Mouse (Mus musculus): ENCODE results near the gene Tlr2.
"Not testable (repeated sequence)": the region's sequence is repeated elsewhere in the genome, so short reads cannot be mapped to it uniquely, and the experiment has no call there.

The Tlr2 gene

DNA sequence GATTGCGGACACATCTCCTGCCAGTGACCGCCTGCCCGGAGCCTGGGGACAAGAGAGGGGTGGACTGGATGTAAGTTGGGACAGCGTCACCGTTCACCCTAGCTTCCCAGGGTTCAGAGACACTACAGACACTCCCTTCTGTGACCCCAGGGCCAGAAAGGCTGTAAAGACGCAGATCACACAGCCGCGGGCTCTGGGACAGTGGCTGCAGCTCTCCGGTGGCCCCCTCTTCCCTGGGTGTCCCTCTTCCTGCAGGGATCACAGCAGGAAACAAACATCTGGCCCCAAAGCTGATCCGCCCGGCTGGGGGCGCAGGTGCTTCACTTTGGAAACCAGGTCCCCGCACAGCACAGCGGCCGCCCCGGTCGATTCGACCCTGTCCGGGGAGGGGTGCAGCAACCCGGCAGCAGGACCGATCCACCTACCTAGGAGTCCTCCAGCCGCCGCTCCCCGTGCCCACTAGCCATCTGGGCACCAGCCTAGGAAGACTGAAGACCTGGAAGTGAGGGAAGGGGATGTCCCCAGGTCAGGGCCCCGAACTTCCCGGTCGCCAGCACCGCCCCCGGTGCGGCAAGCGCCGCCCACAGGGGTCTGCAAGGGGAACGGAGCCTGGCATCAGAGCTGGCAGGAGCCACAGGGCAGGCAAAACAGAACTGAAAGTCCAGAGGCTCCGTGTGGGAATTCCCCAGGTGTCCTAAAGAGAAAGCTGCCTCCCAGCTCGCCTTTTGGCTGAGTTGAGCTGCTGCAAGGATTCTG, at the start of gene Tlr2:
TSS of gene Tlr2 (minus strand) at position 673 of the 756 bp plus-strand sequence.
- DNase-seq (ENCODE audit: low spot score in 2 of 2): peak in 1 of 2 experiments; percentile 14

DNA sequence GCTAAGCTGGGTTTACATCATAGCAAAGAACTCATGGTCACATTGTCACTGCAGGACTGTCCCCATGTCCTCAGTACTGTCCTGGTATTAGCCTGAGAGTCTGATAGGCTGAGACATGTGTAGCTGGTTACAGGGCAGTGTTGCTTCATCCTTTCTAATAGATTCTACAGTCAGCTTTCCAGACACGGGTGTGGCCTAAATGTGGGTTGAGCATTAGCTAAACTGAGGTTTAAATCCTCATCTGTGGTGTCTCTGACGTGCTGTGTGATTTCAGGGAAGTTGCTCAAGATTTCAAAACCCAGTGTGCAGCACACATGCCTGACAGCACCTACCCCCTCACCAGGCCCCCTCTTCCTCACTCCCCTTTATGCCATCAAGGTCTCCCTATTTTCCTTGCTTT, 43.6 kb upstream of the Tlr2 start:
- no peak for DNase-seq (ENCODE audit: low spot score in 2 of 2)

DNA sequence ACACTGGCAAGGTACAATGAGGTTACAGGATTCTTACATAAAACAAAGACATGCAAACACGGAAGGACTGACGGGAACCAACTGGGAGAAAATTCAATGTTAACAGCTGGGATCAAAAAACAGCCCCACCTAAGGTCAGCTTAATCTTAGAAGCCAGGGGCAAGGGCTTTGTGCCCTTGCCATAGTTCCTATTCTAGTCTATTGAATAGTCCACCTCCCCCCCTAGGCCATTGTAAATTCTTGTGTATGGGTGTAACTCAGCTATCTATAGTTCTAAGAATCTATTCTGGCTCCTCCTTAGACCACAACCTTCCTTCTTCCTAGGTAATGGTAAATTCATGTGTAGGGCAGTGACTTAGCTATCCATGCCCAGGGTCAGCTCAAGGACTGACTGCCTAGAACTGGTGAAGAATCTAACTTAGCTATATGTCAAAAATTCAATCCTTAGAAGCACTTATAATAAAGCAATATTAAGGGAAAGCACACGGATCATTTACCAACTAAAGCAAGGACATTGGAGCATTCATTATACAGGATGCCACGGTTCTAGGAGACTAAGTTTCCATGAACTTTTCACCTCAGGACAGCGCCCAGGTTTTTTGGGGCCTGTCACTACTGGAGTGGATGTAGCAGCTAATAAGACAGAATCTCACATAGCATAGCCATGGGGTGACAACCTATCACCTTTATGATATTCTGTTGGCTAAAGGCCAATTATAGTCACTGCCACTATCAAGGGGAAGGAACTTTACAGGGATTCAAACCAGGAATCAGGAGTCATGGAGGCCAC, 37.9 kb upstream of the Tlr2 start:
- DNase-seq (ENCODE audit: low spot score in 2 of 2): not testable (repeated sequence)

DNA sequence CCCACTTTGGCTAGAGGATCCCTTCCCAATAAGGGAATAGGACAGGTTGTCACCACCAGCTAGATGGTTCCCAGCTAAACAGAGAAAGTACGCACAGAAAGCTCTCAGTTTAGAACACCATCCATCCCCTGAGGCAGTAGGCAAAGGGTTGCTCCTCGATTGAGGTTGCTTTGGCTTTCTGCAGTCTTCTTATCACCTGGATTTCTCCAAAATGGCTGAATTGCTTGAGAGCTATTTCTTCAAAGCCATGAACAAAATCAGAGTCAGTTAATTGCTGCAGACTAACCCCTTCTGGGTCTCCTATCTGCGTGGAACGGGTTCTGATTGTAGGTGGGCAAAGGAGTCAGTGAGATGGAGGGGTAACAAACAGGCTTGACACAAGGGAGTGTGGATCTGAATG, 37.2 kb upstream of the Tlr2 start:
- no peak for DNase-seq (ENCODE audit: low spot score in 2 of 2)

DNA sequence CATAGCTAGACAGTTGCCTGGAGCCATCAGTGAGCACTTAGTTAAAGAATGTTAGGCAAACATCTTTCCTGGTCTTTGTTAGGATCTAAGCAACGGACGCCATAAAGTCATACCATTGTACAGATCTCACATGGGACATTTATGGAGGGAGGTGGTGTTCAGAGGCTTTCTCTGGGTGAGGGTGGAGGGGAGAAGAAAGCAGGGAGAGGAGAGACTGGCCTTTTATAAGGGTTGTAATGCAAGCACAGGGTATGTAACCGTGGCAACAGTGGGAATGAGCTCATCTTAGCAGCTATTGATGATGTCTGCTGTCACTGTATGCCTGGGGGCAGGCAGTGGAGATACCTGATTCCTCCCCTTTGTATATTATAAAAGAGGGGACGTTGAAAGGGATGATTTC, 34.7 kb upstream of the Tlr2 start:
- DNase-seq (ENCODE audit: low spot score in 2 of 2): no peak

DNA sequence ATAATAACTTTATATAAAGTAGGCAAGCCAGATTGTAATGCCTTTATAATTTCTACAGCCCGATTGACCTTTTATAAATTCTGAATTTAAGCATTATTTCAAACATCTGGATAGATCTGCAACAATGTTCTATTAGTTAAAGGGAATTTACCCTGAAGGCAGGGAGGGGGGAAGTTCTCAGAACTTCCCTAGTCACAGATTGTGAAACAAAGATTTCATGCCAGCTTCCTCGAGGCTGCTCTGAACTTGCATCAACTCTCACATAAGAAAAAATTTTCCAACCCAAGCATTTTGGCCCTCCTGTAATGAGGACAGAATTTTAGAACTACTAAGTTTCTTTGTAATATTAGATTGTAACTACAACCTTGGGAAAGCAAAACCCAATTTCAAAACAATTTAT, 33.5 kb upstream of the Tlr2 start:
- DNase-seq (ENCODE audit: low spot score in 2 of 2): not testable (repeated sequence)

DNA sequence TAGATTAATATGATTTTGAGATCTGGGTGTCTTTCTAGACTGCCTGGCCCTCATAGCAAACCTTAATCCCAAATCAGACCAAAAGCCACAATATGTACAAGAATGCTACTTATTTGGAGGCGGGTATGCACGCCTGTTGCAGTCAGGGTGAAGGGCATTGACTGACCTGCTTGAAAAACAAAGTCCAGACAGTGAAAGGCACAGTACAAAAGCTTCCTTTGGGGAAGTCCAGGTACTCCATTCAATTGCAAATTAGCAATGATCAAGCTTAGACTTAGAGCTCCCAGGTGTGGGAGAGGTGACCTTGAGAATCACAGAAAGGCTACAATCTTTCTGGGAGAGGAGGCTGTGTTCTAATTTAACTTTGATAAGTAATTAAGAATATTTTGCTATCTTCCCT, 31.3 kb upstream of the Tlr2 start:
- not testable (repeated sequence) for DNase-seq (ENCODE audit: low spot score in 2 of 2)

DNA sequence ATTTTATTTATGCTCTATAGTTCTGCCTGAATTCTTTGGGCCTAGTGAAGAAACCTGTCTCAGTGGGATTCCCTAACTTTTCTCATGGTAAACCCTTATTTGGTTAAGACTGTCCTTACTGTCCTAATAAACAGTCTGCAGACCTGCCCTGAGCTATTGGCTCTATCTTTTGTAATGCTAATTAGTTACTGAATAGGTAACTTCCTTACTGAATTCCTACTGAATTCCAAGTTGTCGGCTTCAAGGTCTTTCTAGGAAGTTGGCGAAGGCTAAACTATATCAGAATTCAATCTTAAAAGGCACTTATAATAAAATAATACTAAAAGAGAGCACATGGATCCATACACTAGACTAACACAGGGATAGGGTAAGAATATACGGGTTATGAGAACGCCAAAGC, 30.4 kb upstream of the Tlr2 start:
- not testable (repeated sequence) for DNase-seq (ENCODE audit: low spot score in 2 of 2)

DNA sequence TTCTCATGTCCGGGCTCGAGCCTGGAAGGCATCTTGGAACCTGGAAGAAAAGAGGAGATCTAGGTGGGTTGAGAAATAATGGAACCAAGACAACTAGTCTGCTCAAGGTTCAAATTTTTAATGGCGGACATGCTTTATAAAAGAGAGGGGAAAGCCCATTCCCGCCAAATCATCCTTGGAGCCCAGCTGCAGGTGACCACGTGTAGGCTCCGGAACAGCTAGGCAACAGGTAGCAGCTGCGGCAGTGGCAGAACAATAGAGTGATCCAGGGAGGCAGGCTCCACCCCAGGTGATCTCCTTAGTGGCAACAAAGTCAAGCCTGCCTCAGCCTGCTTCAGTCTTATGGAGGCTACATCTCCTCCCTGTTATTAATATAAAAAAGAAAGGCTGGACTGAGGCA, 30.0 kb upstream of the Tlr2 start:
- DNase-seq (ENCODE audit: low spot score in 2 of 2): not testable (repeated sequence)

DNA sequence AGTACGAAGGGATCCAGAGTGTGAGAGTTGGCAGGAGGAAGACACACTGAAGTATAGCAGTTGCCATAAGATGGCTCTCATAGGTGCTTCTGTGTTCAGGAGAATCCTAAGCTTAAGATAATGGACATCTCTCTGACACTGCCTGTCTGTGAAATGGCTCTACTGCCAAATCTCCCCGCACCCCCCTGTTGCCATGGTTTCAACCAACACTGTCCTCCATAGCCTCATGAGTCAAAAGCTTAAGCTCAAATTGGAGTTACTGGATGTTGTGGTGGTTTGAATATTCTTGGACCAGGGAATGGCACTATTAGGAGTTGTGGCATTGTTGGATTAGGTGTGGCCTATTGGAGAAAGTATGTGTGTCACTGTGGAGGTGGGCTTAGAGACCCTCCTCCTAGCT, 28.2 kb upstream of the Tlr2 start:
- DNase-seq (ENCODE audit: low spot score in 2 of 2): no peak

DNA sequence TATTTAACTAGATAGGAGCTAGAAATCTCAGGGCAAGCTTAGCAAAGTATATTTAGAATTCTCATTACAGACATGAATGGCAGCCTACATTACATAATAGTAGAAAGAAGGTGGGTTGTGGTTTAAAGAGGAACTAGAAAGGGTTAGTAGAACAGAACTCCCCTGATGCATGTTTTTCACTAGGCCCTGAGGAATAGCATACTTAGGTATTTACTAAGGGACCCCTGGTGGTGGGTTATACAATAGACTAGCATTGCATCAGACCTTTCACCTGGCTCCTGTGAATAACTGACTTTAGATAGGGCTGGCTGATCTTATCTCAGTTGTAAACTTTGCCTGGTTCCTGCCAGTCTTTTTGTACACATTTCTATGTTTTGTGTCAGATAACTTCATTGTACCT, 25.5 kb upstream of the Tlr2 start:
- DNase-seq (ENCODE audit: low spot score in 2 of 2): not testable (repeated sequence)

DNA sequence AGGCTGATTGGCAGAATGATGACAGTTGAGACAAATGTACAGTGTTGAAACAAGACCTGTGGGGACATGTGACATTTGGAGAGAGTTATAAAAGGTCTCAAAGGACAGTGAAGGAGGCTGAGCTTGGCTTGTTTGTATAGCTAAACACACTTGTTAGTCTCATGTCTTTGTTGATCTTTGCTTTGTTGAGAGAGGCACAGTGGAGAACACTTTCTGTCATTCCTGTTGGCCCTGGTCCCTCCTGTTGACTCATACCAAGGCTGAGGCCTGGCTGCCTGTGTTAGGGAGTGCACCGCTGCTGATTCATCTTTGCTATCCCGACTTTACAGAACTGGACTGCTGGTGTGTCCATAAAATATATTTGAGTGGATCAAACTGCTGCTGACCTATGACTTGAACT, 23.6 kb upstream of the Tlr2 start:
- DNase-seq (ENCODE audit: low spot score in 2 of 2): no peak

DNA sequence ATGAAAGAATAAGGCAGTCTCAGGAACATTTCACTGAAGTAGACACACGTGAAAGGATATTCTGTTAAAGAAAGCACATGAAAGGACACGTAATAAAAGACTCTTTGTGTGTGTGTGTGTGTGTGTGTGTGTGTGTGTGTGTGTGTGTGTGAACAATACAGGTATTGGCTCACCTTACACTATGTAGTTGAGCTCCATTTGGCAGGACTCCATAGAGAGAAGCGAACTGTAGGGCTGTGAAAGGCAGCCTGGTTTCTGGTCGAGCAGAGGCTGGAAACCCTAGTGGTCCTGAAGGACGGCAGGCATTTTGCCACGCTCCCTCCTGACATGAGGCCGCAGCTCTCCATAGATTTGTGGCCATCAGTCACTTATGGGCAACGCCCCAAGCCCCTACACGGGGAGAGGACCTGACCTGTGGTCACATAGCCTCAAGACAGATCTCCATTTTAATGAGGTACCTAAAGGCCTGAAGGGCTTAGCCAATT, 22.5 kb upstream of the Tlr2 start:
- no peak for DNase-seq (ENCODE audit: low spot score in 2 of 2)

DNA sequence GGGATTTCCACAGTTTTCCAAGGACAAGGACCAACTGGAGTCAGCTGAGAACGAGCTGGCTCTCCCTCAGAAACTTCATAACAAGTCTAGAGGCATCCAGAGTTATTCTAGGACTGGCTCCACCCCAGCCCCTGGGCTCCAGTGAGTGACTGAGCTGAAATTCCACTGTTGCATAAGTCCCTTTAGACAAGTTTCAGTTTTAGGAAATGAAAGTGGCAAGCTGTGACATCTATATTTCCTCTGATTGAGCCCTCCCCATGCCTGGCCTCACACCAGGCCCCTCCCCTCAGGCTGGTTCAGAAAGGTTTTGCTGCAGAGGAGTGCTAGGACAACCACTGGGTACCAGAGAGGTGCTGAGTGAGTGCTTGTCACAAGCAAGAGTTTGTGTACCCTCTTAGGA, 21.4 kb upstream of the Tlr2 start:
- DNase-seq (ENCODE audit: low spot score in 2 of 2): peak; percentile 36 to 66

DNA sequence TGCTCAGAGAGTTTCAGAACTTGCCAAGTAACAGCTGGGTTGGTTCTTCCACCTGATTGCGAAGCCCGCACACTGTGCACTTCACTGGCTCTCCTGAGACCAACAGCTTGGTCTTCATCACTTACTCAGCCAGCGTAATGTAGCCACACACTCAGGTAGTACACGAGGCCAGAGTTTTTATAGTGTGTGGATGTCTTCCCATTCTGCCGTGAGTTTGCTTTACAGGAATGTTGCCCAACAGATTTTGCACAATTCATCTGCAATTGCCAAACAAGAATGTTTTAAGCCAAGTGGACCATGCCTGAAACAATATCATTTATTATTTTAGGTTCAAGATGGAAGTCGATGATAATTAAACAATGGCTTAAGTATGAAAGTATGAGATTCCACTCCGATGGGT, 18.0 kb upstream of the Tlr2 start:
- DNase-seq (ENCODE audit: low spot score in 2 of 2): no peak

DNA sequence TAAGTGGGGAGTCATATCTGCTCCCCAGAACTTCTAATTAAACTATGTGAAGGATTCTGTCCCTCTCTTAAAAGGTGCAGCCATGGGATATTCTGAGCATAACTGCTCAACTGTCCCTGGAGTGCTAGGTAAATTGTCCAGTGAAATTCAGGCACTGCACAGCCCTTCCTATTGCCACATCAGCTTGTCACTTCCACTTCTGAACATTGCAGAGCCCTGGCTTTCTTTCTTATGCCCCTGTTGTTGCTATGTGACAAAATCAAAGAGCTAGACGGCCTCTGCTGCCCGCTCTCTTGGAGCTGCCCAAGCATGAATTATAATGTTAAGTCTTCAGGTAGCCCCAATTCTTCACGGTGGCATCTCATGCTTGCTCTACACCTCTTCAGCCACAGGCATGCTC, 17.5 kb upstream of the Tlr2 start:
- DNase-seq (ENCODE audit: low spot score in 2 of 2): no peak

DNA sequence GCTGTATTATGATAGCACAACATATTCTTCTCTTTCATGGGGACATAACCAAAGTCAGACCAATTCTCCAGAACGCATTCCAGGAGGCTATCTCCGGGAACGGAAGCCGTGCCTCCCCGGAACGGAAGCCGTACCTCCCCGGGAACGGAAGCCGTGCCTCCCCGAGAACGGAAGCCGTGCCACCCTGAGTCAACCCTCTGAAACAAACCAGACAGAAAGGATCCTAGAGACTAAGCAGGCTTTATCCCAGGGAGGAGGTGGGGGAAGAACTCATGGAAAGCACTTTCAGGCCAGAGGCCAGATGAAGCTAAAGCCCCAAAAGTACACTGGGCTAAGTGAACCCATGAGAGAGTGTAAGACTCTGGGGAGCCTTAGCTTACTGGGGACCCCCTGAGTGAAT, 16.1 kb upstream of the Tlr2 start:
- no peak for DNase-seq (ENCODE audit: low spot score in 2 of 2)

DNA sequence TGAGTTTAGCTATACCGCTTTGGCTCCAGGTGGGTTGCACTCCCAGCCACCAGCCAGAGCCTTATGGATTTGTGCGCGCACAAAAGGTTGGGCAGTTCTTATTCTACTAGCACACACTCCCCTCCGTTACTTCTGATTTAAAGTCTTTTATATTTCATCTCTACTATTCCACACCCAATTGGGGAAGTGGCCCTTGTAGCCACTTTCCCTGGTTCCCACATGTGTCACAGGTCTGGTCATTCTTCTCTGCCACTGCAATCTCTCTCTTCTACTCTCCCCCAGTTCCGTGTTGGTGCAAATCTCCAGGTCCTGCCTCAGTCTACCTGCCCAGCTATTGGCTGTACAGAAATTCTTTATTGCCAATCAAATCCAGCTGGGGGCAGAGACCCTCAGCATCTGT, 14.1 kb upstream of the Tlr2 start:
- DNase-seq (ENCODE audit: low spot score in 2 of 2): no peak

DNA sequence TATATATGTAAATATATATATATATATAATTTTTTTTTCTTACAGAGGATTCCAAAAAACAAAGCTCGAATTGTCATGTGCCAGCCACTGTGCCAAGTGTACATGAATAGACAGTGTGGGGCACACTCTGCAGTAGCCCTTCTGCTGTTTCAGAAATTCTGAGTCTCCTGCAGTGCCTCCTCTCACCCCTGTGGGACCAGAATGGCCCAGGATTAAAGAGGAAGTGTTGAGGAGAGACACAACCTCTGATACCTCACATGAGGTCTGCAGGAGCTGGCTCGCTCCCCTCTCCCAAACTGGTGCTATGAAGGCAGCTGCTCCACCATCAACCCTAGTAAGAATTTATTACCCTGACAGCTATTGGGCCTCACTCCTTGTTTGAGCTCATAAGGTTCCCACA, 7.8 kb upstream of the Tlr2 start:
- no peak for DNase-seq (ENCODE audit: low spot score in 2 of 2)

DNA sequence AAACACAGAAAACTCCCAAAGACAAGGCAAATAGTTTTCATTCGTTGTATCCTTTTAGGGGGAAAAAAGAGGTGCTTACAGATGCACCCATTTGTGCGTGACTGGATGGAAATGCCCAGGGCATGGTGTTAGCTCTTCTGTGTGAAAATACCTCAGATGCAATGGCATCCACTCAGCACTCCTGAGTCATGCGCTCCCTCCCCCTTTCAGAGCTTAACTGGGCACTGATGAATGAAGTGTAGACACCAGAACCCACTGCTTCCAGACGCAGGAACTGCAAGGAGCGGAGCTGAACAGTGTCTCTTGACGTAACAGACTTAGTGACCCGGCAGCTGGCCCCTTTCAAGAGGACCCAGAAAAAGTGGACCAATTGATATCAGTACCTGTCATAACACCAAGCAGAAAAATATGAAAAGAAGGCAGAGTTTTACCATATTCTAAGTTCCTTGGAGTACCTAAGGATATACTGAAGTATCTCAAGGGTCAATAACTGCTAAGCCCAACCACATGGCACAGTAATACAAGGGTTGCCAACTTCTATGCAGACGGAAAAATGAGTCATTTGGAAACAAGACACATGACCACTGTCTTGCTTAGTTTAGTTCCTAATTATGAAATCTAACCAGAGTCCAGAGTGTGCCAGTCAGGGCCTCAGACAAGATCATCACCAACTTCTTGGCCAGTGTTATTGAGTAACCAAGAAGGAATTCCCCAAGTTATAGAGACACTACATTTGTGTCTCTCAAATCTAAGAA, 3.4 kb upstream of the Tlr2 start:
- DNase-seq (ENCODE audit: low spot score in 2 of 2): no peak

DNA sequence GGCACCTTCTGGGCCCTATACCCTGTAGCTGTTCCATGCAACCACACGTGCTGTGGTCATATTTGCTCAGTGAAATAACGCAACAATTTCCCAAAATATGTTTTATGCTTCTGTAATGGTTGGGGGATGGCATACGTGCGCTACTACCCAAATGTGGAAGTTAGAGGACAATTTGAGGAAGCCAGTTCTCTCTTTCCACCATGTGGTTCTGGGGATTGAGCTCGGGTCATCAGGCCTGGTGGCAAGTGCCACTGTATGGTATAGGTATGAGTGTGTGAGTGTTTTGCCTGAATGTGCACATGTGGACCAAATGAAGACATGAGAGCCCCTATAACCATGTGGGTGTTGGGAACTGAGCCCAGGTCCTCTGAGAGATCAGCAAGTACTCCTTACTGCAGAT, 2.1 kb downstream of the Tlr2 start:
- no peak for DNase-seq (ENCODE audit: low spot score in 2 of 2)

DNA sequence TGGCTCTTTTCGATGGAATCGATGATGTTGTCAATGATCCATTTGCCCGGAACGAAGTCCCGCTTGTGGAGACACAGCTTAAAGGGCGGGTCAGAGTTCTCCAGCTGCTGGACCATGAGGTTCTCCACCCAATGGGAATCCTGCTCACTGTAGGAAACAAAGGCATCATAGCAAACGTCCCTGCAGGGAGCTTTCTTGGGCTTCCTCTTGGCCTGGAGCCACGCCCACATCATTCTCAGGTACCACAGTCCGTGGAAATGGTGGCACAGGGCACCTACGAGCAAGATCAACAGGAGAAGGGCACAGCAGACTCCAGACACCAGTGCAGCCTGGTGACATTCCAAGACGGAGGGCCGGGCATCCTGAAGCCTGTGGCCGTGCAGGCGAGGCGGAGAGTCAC, 4.9 kb downstream of the Tlr2 start:
- DNase-seq (ENCODE audit: low spot score in 2 of 2): no peak

Measured in left cerebral cortex, adult 9 months (tissue).